Mouse (Mus musculus): ENCODE results near the gene Gm5771.
"Not testable (repeated sequence)": the region's sequence is repeated elsewhere in the genome, so short reads cannot be mapped to it uniquely, and the experiment has no call there.

The Gm5771 gene

DNA sequence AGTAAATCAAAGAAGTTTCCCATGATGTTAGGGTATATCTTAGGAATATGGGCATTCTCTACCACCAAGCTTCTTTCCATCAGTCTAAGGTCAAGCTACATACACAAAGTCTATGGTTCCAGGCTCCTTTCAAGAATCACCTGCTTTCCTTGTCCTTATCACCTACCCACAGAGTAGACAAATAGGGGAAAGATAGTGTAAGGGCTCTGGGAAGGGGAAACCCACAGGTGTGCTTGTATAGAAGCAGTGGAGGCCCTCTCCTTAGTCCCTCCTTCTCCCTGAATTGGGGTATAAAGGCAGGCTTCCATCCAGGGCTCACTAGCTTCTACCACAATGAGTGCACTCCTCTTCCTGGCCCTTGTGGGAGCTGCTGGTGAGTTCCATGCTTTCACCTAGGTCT lies at the start of gene Gm5771:
Gm5771 (plus strand) TSS at position 301 of the 400 bp plus-strand sequence.
- not testable (repeated sequence) for DNase-seq (ENCODE audit: extremely low spot score, low spot score)

DNA sequence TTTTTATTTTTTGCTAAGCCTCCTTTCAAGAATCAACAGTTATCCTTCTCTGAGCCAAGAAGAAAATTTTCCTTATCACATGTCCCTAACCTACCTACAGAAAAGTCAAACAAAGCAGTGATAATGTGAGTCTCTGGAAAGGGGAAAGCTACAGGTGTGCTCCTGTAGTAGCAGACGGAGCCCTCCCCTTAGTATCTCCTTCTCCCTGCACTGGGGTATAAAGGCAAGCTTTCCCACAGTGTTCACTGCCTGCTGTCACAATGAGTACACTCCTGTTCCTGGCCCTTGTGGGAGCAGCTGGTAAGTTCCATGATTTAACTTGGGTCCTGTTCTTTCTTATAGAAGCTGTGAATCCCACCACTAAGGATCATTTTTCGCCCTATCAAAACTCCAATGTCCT lies 38.2 kb upstream of the Gm5771 start, which contains the start of gene Try10:
Try10 (plus strand) TSS at position 174 of the 400 bp plus-strand sequence.
- no peak for DNase-seq (ENCODE audit: extremely low spot score, low spot score)

DNA sequence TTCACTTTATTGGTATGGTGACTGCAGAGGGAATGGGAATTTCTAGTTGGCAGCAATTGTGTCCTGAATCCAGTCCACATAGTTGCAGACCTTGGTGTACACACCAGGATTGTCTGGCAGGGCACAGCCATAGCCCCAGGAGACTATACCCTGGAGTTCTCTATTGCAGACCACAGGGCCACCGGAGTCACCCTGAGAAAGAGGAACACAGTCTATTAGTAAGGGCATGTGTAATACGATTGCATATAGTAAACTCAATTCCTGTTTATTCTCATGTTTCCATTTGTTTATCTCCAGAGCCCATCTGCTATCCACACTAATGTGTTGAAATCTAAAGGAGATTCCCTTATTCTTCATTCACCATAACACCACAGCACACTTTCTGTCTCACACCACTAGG lies 18.4 kb upstream of the Gm5771 start:
- DNase-seq (ENCODE audit: extremely low spot score, low spot score) = not testable (repeated sequence)

DNA sequence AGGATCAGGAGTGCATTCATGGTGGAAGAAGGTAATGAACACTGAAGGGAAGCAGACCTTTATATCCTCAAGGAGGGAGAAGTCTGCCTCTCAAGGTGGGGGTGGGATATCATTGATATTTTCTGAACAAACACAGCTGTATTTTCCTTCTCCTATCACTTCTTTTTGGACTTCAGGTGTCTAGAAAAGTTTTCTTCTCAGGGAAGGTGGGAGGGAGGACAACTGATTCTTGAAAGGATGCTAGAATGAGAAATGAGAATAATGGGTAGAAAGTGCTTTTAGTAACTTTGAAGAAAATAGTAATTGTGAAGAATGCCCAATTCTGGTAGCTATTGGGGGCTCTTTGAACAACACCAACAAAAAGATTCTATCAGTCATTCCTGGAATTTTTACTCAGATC lies 14.6 kb upstream of the Gm5771 start, which contains the start of gene Prss3:
Prss3 (minus strand) TSS at position 101 of the 400 bp plus-strand sequence.
- not testable (repeated sequence) for DNase-seq (ENCODE audit: extremely low spot score, low spot score)

DNA sequence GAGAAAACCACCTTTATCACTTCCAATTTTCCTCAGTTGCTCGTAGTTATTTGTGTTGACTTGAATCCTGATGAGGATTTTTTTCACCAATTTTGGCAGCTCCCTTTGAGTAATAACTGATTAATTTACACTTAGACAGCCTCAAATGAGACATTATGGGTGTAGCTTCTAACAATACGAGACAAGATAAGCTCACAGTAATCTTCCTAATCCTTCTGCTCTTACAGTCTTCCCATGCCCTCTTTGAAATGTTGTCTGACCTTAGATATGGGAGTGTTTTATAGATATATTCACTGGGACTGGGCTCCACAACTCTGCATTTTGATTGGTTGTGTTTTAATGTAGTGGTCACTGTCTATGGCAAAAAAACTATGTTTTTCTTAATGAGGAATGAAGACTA lies 5.4 kb upstream of the Gm5771 start:
- no peak for DNase-seq (ENCODE audit: extremely low spot score, low spot score)

DNA sequence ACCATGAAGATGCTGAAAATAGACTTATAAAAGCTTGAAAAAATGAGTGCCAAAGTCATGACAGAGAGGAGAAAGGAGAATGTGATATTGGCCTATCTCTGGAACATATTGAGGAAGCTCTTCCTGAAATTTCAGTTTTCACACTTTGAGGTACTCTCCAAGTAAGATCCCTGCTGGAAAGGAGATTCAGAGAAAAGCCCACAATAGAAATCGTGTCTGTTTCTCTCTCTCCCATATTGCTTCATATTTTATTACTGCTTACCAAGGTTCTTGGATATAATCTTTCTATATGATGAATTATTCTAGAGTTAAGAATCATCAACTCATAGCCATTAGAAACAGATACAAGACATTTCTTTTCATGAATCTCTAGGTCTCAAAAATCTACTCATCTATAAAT lies 516 bp upstream of the Gm5771 start:
- not testable (repeated sequence) for DNase-seq (ENCODE audit: extremely low spot score, low spot score)

DNA sequence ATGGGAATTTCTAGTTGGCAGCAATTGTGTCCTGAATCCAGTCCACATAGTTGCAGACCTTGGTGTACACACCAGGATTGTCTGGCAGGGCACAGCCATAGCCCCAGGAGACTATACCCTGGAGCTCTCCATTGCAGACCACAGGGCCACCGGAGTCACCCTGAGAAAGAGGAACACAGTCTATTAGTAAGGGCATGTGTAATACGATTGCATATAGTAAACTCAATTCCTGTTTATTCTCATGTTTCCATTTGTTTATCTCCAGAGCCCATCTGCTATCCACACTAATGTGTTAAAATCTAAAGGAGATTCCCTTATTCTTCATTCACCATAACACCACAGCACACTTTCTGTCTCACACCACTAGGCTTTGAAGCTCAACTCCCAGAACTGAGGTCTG lies 50.1 kb downstream of the Gm5771 start:
- DNase-seq (ENCODE audit: extremely low spot score, low spot score) = not testable (repeated sequence)

DNA sequence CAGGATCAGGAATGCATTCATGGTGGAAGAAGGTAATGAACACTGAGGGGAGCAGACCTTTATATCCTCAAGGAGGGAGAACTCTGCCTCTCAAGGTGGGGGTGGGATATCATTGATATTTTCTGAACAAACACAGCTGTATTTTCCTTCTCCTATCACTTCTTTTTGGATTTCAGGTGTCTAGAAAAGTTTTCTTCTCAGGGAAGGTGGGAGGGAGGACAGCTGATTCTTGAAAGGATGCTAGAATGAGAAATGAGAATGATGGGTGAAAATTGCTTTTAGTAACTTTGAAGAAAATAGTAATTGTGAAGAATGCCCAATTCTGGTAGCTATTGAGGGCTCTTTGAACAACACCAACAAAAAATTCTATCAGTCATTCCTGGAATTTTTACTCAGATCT lies 53.9 kb downstream of the Gm5771 start, which contains the start of gene Gm10334:
Gm10334 (minus strand) TSS at position 101 of the 400 bp plus-strand sequence.
- not testable (repeated sequence) for DNase-seq (ENCODE audit: extremely low spot score, low spot score)
